Mouse (Mus musculus): ENCODE results near the gene Foxe1.

Foxe1 gene

GRCm38 (mm10) chr4:46347580-46348515, 4.4 kb downstream of the Foxe1 start:
- no peak for DNase-seq

GRCm38 (mm10) chr4:46348897-46349296, 5.5 kb downstream of the Foxe1 start:
- no peak for DNase-seq

GRCm38 (mm10) chr4:46349530-46349929, 6.1 kb downstream of the Foxe1 start:
- no peak for DNase-seq

GRCm38 (mm10) chr4:46353045-46353444, 9.6 kb downstream of the Foxe1 start:
- DNase-seq: no peak

GRCm38 (mm10) chr4:46356351-46357133, 13.1 kb downstream of the Foxe1 start:
- DNase-seq: peak; percentile 58 to 59

- no peak for DNase-seq
These were observed 16.3 kb downstream of the Foxe1 start for GRCm38 (mm10) chr4:46359539-46360253.

- DNase-seq: no peak
These were observed 17.8 kb downstream of the Foxe1 start for GRCm38 (mm10) chr4:46361258-46361657.

- DNase-seq: no peak
These were observed 21.0 kb downstream of the Foxe1 start for GRCm38 (mm10) chr4:46364360-46364759.

GRCm38 (mm10) chr4:46367487-46367959, 24.1 kb downstream of the Foxe1 start:
- DNase-seq: no peak

GRCm38 (mm10) chr4:46369070-46369469, 25.7 kb downstream of the Foxe1 start:
- no peak for DNase-seq

- DNase-seq: no peak
These were observed 27.0 kb downstream of the Foxe1 start for GRCm38 (mm10) chr4:46370406-46370805.

GRCm38 (mm10) chr4:46371030-46371429, 27.6 kb downstream of the Foxe1 start:
- DNase-seq: no peak

GRCm38 (mm10) chr4:46374455-46374854, 31.0 kb downstream of the Foxe1 start:
- peak; percentile 24 to 25 for DNase-seq

GRCm38 (mm10) chr4:46374869-46375368, 31.5 kb downstream of the Foxe1 start:
- peak; percentile 75 for DNase-seq

GRCm38 (mm10) chr4:46388556-46388955, 45.1 kb downstream of the Foxe1 start:
- DNase-seq: no peak

- DNase-seq: peak; percentile 94
These were observed 45.7 kb downstream of the Foxe1 start, which contains the start of gene Trmo for GRCm38 (mm10) chr4:46389013-46389611. Trmo (minus strand) TSS chr4:46389437.

GRCm38 (mm10) chr4:46389612-46390341, 46.4 kb downstream of the Foxe1 start:
- peak in 1 of 2 experiments; percentile 37 for DNase-seq

GRCm38 (mm10) chr4:46390390-46390970, 47.1 kb downstream of the Foxe1 start:
- DNase-seq: peak; percentile 85

- DNase-seq: no peak
These were observed 51.0 kb downstream of the Foxe1 start for GRCm38 (mm10) chr4:46394388-46394787.

- no peak for DNase-seq
These were observed 52.3 kb downstream of the Foxe1 start for GRCm38 (mm10) chr4:46395736-46396135.

Data from thymus, postnatal 36 days (tissue).